In the genomic region with DNA sequence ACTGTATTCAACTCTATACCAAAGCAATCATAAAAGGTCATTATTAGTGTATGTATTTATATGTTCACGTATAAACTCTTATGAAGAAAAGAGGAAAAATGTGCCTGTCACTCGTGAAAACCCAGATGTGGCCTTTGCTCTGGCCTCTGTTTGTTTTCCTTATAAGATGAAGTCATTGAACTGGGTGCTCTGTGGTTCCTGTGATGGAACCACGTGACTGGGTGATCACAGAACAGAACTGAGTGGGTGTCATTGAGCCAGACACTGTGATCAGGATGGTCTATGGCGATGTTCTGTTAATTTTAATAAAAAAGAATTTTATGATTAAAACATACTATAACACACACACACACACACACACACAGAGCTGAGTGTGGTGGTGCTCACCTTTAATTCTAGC, we compare ENCODE assay signal across 26 mouse cellular contexts. TPM values are rescaled to one million over a fixed set of nuclear protein-coding genes. Genes with fewer than 3 reads are reported as not detected.
"Had no signal": no experiment of that assay in that cellular context is flagged by ENCODE, and none has a peak within 500 bp of the region (broad histone marks: within the 10 kb centered on the region; RNA-seq: fewer than 3 reads in every experiment).

No protein-coding gene starts in this region.

- H3K27me3 ChIP-seq: megakaryocyte, embryonic 14.5 days; midbrain, embryonic 13.5 days; midbrain, embryonic 15.5 days; neural tube, embryonic 13.5 days; neural tube, embryonic 15.5 days; stomach, embryonic 15.5 days had no signal

- H3K9ac ChIP-seq: liver, embryonic 14.5 days; lung, embryonic 14.5 days; midbrain, embryonic 13.5 days; midbrain, embryonic 15.5 days; neural tube, embryonic 13.5 days; neural tube, embryonic 15.5 days; stomach, embryonic 15.5 days had no signal

- H3K36me3 ChIP-seq: midbrain, embryonic 15.5 days; neural tube, embryonic 13.5 days; stomach, embryonic 15.5 days had no signal

- H3K4me3 ChIP-seq: megakaryocyte, embryonic 14.5 days; midbrain, embryonic 13.5 days; midbrain, embryonic 15.5 days; neural tube, embryonic 13.5 days; neural tube, embryonic 15.5 days; stomach, embryonic 15.5 days had no signal

- H3K27ac ChIP-seq: liver, embryonic 14.5 days; macrophage; midbrain, embryonic 13.5 days; midbrain, embryonic 15.5 days; neural tube, embryonic 13.5 days; neural tube, embryonic 15.5 days; stomach, embryonic 15.5 days; stomach, postnatal 0 days had no signal

- ATAC-seq: midbrain, embryonic 13.5 days; midbrain, embryonic 15.5 days had no signal

- H3K4me1 ChIP-seq: megakaryocyte, embryonic 14.5 days; midbrain, embryonic 13.5 days; midbrain, embryonic 15.5 days; neural tube, embryonic 13.5 days; neural tube, embryonic 15.5 days; stomach, embryonic 15.5 days had no signal

- H3K9me3 ChIP-seq: midbrain, embryonic 13.5 days; midbrain, embryonic 15.5 days; neural tube, embryonic 13.5 days; neural tube, embryonic 15.5 days; stomach, embryonic 15.5 days had no signal

- DNase-seq: lung, adult 18-20 months; lung, embryonic 14.5 days; lung, postnatal 10 days; lung, postnatal 36 days; retina, postnatal 1 day; right cerebral cortex, adult 18-20 months; thymus, adult 2 months; thymus, postnatal 25 days; thymus, postnatal 4 days had no signal

- H3K4me2 ChIP-seq: lung, embryonic 14.5 days; midbrain, embryonic 11.5 days; midbrain, embryonic 13.5 days; midbrain, embryonic 15.5 days; neural tube, embryonic 13.5 days; neural tube, embryonic 15.5 days; stomach, embryonic 15.5 days had no signal

RNA-seq across cellular contexts. Expression of gene Serpina10, which starts 15.5 kb away (rescaled TPM):
- total RNA-seq: megakaryocyte progenitor cell, adult 5-6 weeks; midbrain, postnatal 0 days; monocyte, adult 5-6 weeks had no signal
- polyA plus RNA-seq: lung, embryonic 14.5 days; lung, embryonic 16.5 days; macrophage; midbrain, embryonic 11.5 days; midbrain, embryonic 13.5 days; neural tube, embryonic 13.5 days; testis, adult 2 months; urinary bladder, adult 2 months had no signal

RNA-seq across cellular contexts. Expression of gene Serpina6, which starts 41.3 kb away (rescaled TPM):
- total RNA-seq: megakaryocyte progenitor cell, adult 5-6 weeks; midbrain, postnatal 0 days; monocyte, adult 5-6 weeks had no signal
- polyA plus RNA-seq: macrophage; midbrain, embryonic 11.5 days; midbrain, embryonic 15.5 days; midbrain, postnatal 0 days; spleen, adult 2 months; stomach, postnatal 0 days; thymus, adult 2 months; urinary bladder, adult 2 months had no signal
